Mouse (Mus musculus) layer of hippocampus, postnatal 14 days (tissue): ENCODE results near the gene Ufsp1. TPM values are rescaled to one million over a fixed set of nuclear protein-coding genes. Genes with fewer than 3 reads are reported as not detected.

Source experiments
- DNase-seq, 2 experiments: peaks; one replicate each; pipeline ENCODE4 v3.0.0; 2021 to 2022; ENCODE audit warnings: low spot score in 2 of 2, mixed read lengths in 1 of 2
- microRNA-seq, 2 experiments: library from miRNA; unstranded; fragments of <30 nt; microRNA quantifications; one replicate each; pipeline ENCODE4 v1.2.0; 2021
- total RNA-seq, 2 experiments: library from RNA; stranded (reverse); gene quantifications; 2 replicates each; pipeline ENCODE4 v1.2.3; 2021

Gene Ufsp1
- total RNA-seq, 2 experiments from 2014 or later: 18.0 to 19.9 TPM

DNA sequence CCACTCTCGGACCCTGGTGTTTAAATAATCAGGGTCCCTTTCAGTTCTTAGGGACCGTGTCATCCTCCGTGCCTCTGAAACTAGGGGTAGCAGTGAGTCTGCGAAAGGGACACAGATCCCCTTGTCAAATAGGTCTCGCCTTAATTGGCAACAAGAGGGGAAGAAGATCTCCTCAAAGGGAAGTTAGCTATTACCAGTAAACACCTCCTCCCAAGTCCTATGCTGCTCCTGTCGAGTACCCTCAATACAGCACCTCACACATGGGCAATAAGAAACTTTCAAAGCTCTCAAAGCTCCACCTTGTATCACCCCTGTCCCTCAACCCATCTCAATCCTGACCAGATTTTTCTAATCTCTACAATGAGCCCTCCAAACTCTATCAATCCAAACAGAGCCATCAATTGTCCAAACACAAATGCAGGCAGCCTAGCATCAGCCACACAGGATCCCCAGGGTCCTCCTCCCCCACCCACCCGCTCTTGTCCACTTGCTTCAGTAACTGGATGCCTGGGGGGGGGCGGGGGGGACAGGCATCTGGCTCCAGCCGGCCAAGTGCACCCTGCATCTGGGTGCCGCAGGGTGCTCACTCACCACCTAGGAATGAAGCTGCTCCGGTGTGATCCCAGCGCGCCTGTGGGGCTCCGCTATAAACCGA lies 38.6 kb downstream of the Ufsp1 start:
- DNase-seq: no peak

- peak; percentile 92 to 95 for DNase-seq
These were observed 39.2 kb downstream of the Ufsp1 start, which contains the start of gene Slc12a9 for GRCm38 (mm10) chr5:137333512-137334174. Gene Slc12a9 (minus strand): TSS chr5:137333597.

DNA sequence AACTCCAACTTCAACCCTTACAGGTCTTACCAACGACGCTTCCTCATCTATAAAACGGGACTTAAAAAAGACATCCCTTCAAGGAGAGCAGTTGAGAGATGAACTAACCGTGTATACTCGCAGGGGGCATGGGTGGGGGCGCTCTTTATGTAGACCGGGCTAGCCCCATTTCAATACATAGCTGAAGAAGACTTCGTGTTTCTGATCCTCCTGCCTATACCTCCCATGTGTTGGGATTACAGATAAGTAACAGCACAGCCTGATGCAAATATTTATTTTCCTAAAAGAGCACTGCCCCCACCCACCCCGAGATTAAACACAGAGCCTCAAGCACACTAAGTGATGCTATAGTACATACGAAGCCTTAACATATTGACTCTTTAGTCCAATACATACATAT lies 39.9 kb downstream of the Ufsp1 start:
- no peak for DNase-seq

DNA sequence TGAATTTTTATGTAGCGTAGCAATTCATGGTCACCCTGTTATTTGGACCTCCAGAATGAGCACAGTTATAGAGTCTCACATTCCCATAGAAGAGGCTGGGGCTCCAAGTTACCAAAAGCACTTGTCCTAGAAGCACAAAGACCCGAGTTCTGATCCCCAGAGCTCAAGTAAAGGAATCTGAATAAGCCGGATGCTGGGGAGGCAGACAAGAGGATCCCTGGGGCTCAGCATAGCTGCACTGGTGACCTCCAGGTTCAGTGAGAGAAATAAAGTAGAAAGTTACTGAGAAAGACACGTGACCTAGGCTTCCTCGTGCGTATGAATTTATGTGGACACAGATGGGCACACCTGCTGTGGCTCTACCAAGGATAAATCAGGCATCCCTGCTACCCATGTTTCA lies 40.6 kb downstream of the Ufsp1 start:
- DNase-seq: no peak

DNA sequence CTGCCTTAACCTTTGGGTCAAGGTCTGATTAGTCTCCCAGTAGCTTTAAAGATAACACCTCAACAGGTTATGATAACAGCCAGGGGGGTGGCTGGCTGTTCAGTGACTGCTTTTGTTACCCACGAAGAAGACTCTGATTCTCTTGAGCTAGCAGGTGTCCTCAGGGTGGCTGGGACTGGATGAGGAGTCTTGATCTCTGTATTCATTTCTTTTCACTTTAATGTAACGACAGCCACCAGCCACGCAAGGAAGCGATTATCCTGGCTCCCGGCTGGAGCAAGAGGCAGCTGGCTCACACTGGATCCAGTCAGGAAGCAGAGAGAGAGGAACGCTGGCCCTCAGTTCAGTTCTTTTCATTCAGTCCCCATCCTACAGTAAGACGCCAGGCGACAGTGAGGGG lies 42.8 kb downstream of the Ufsp1 start:
- no peak for DNase-seq

DNA sequence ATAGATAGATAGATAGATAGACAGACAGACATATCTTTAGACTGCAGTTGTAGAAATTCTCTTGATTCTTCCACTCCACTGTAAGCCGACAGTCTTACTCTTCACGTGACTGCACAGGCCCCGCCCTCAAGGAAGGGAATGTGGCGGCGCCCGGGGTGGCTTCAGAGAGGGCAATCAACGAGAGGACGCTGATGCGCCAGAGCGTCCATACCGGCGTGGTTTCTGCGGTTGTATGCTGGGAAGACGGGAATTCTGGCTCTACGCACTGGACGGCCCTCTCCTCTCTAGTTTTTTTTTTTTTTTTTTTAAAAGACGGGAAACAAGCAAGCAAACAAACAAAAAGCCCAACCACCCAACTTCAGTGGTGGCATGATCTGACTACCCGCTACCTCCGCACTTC lies 43.8 kb downstream of the Ufsp1 start:
- peak; percentile 82 to 92 for DNase-seq

DNA sequence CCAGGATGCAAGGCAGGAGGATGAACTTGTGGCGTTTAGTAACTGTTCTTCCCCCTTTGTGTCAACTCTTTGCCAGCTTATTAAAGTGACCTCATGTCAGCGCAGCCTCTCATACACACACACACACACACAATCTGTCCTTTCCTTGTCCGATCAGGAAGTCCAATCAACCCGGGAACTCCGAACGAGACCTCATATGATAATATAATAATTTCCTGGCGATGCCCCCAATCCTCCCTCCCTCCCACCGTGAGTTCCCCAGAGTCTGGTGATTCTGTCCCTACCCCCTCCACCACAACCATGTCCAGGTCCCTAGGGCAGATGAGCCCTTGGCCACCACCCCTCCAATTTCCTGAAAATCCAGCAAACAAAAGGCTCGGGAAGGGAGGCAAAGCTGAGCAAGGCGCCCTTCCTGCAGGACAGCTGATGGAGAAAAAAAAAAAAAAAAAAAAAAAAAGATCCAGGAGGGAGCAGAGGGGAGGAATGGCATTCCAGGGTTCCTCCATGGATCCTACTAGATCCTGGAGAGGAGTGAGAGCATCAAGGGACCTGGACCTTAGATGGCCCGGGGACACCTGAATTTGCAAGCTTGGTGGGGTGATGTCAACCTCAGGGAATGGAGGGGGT lies 44.3 kb downstream of the Ufsp1 start:
- DNase-seq: no peak

- DNase-seq: peak in 1 of 2 experiments; percentile 22
These were observed 45.0 kb downstream of the Ufsp1 start for GRCm38 (mm10) chr5:137339290-137339979.

GRCm38 (mm10) chr5:137340222-137340621 lies 45.8 kb downstream of the Ufsp1 start:
- no peak for DNase-seq

- no peak for DNase-seq
These were observed 48.1 kb downstream of the Ufsp1 start for GRCm38 (mm10) chr5:137342407-137343012.

GRCm38 (mm10) chr5:137343412-137343811 lies 49.0 kb downstream of the Ufsp1 start:
- DNase-seq: no peak

GRCm38 (mm10) chr5:137343869-137344268 lies 49.4 kb downstream of the Ufsp1 start:
- DNase-seq: no peak

Small RNA genes lying within 50 kb of the gene (microRNA-seq; reads per million reads assigned to microRNA genes)
- gene Mir7036 (2.3 to 2.8 reads per million in 2 experiments), gene Mir8116 (0 to 0.28 reads per million in 2 experiments)

Other genes with a start within 250 kb of the Ufsp1 start
- 100 to 1,000 TPM; 231 to 235 TPM for gene Ap1s1, start 248.5 kb upstream of the Ufsp1 start, total RNA-seq
- gene Serpine1, start 222.4 kb upstream of the Ufsp1 start, total RNA-seq: 1 to 10 TPM in 1 of 2 experiments, under 1 TPM in 1; 0.91 to 1.3 TPM
- gene Trim56, start 178.4 kb upstream of the Ufsp1 start, total RNA-seq: 1 to 10 TPM; 5.2 to 5.9 TPM
- not detected for gene Muc3, start 145.3 kb upstream of the Ufsp1 start, total RNA-seq
- gene Muc3a, start 82.2 kb upstream of the Ufsp1 start, total RNA-seq: 1 to 10 TPM; 4.5 to 5.7 TPM
- gene Ache, start 7.1 kb upstream of the Ufsp1 start, total RNA-seq: 100 to 1,000 TPM in 1 of 2 experiments, 10 to 100 TPM in 1; 85.6 to 100 TPM
- gene Srrt, start 13.0 kb downstream of the Ufsp1 start, total RNA-seq: 100 to 1,000 TPM; 189 to 217 TPM
- gene Trip6, start 19.8 kb downstream of the Ufsp1 start, total RNA-seq: 1 to 10 TPM; 4.6 to 6.0 TPM
- gene Slc12a9, start 39.0 kb downstream of the Ufsp1 start, total RNA-seq: 10 to 100 TPM; 29.7 to 35.5 TPM
- 1 to 10 TPM; 5.8 to 6.6 TPM for gene Ephb4, start 55.5 kb downstream of the Ufsp1 start, total RNA-seq
- under 1 TPM; 0.21 to 0.57 TPM for gene Zan, start 182.4 kb downstream of the Ufsp1 start, total RNA-seq
- 10 to 100 TPM; 32.9 to 37.1 TPM for gene Pop7, start 207.9 kb downstream of the Ufsp1 start, total RNA-seq
- gene Gigyf1, start 223.9 kb downstream of the Ufsp1 start, total RNA-seq: 10 to 100 TPM; 40.5 to 48.8 TPM
- gene Epo, start 238.6 kb downstream of the Ufsp1 start, total RNA-seq: not detected
- 100 to 1,000 TPM; 704 to 770 TPM for gene Gnb2, start 238.9 kb downstream of the Ufsp1 start, total RNA-seq